14 mouse cellular contexts compared by ENCODE assay signal in the genomic region with DNA sequence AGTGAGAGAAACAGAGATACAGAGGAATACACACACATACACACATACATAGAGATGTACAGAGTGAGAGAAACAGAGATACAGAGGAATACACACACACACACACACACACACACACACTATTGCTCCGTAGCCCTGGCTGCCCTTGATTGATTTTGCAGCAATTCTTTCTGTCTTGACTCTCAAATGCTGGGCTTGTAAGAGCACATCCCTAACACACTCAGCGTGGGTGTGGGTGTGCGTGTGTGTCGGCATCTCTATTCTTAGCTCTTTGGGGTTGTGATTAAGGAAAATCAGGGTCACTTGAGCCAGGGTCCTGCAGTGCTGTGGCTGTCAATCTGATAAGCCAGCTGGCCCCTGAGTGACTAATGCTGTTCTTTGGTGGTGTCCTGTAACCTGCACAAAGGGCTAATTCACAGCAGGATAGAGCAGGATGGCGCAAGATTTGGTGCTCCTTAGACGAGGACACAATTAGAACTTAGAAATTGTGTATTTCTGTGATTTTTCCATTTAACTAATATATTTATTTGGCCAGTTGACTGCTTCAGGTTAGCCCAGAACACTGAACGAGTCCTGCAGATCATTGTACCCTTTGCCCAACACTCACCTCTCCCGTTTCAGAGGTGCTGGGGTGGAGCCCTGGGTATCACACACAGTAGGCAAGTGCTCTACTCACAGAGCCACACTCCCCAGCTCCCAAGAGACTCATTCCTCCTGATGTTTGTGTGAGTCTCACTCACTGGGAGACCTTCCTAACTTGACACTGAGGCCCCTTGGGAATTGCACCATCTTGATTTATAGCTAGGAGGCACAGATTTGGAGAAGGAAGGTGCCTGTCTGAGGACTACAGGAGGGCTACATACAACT. TPM values are rescaled to one million over a fixed set of nuclear protein-coding genes. Genes with fewer than 3 reads are reported as not detected.
DNase-seq lines count a peak whose midpoint lies in the region; ATAC-seq and TF ChIP-seq lines count a peak whose summit lies in the region.
"Had no signal": no experiment of that assay in that cellular context is flagged by ENCODE, and none has a peak within 500 bp of the region (broad histone marks: within the 10 kb centered on the region; RNA-seq: fewer than 3 reads in every experiment).

No protein-coding gene starts in this region.

- no peak for DNase-seq in gastrocnemius, adult 2 months
- DNase-seq in gastrocnemius, postnatal 25 days, result no peak
- DNase-seq in hindbrain, embryonic 14.5 days (ENCODE audit: low spot score), result no peak
- DNase-seq in 416B (ENCODE audit: low read depth), result peak; percentile 68
- no peak for DNase-seq in layer of hippocampus, adult 8-10 months (ENCODE audit: low spot score in 2 of 2)
- DNase-seq in embryo, embryonic 11 days, result no peak
- DNase-seq: liver, embryonic 13.5 days; spleen, adult 18-20 months; thymus, postnatal 4 days had no signal

- ATAC-seq in hindbrain, embryonic 13.5 days (ENCODE audit: low FRiP score), result no peak
- no peak for ATAC-seq in hindbrain, embryonic 14.5 days (ENCODE audit: low FRiP score)
- ATAC-seq in embryonic facial prominence, embryonic 12.5 days (ENCODE audit: insufficient number of reproducible peaks, insufficient read depth, low FRiP score, low TSS enrichment), result no peak
- ATAC-seq: inflammation-experienced regulatory T-cells, adult 6 months had no signal

- peaks cover 28% of the 10 kb centered on the region for H3K4me1 ChIP-seq in hindbrain, embryonic 13.5 days (replicated peaks)
- H3K4me1 ChIP-seq in hindbrain, embryonic 14.5 days (replicated peaks; ENCODE audit: control insufficient read depth, insufficient read depth, low read length), result peaks cover 14% of the 10 kb centered on the region
- H3K4me1 ChIP-seq in embryonic facial prominence, embryonic 12.5 days, result peaks cover 13% of the 10 kb centered on the region; the same call in 1 of the 2 replicates

- no peaks in the 10 kb centered on the region for H3K36me3 ChIP-seq in hindbrain, embryonic 13.5 days
- no peaks in the 10 kb centered on the region for H3K36me3 ChIP-seq in hindbrain, embryonic 14.5 days (replicated peaks; ENCODE audit: control insufficient read depth, insufficient read depth)
- H3K36me3 ChIP-seq in embryonic facial prominence, embryonic 12.5 days, result no peaks in the 10 kb centered on the region
- H3K36me3 ChIP-seq: kidney, embryonic 15.5 days; liver, embryonic 13.5 days had no signal

- H3K9me3 ChIP-seq in hindbrain, embryonic 13.5 days, result no peaks in the 10 kb centered on the region
- H3K9me3 ChIP-seq in hindbrain, embryonic 14.5 days (ENCODE audit: control insufficient read depth, low read length), result no peaks in the 10 kb centered on the region
- H3K9me3 ChIP-seq in embryonic facial prominence, embryonic 12.5 days, result no peaks in the 10 kb centered on the region
- H3K9me3 ChIP-seq: kidney, embryonic 15.5 days; liver, embryonic 13.5 days had no signal

- H3K27me3 ChIP-seq in hindbrain, embryonic 13.5 days, result no peaks in the 10 kb centered on the region
- no peaks in the 10 kb centered on the region for H3K27me3 ChIP-seq in hindbrain, embryonic 14.5 days (ENCODE audit: control insufficient read depth, insufficient read depth, low read length)
- no peaks in the 10 kb centered on the region for H3K27me3 ChIP-seq in embryonic facial prominence, embryonic 12.5 days
- H3K27me3 ChIP-seq: kidney, embryonic 15.5 days had no signal

- H3K4me3 ChIP-seq in gastrocnemius, adult 2 months, result no peak overlapping the region
- no peak overlapping the region for H3K4me3 ChIP-seq in hindbrain, embryonic 13.5 days
- no peak overlapping the region for H3K4me3 ChIP-seq in hindbrain, embryonic 14.5 days (replicated peaks; ENCODE audit: low read length)
- H3K4me3 ChIP-seq in embryonic facial prominence, embryonic 12.5 days, result no peak overlapping the region
- H3K4me3 ChIP-seq: kidney, embryonic 15.5 days; layer of hippocampus, adult 2 months; liver, embryonic 13.5 days had no signal

- 45% methylated on average over 8 of the region's 8 CpGs for WGBS in hindbrain, embryonic 13.5 days
- WGBS in hindbrain, embryonic 14.5 days, result 51% methylated on average over 8 of the region's 8 CpGs
- 38% methylated on average over 8 of the region's 8 CpGs for WGBS in embryonic facial prominence, embryonic 12.5 days

- peak overlapping the region; percentile 14; the same call in 1 of the 2 replicates for H3K9ac ChIP-seq in hindbrain, embryonic 13.5 days
- no peak overlapping the region for H3K9ac ChIP-seq in hindbrain, embryonic 14.5 days
- H3K9ac ChIP-seq in embryonic facial prominence, embryonic 12.5 days, result no peak overlapping the region
- H3K9ac ChIP-seq: kidney, embryonic 15.5 days; liver, embryonic 13.5 days had no signal

- peak overlapping the region; percentile 69 for H3K27ac ChIP-seq in gastrocnemius, adult 2 months
- H3K27ac ChIP-seq in hindbrain, embryonic 13.5 days, result peak overlapping the region; percentile 36
- no peak overlapping the region for H3K27ac ChIP-seq in hindbrain, embryonic 14.5 days
- peak overlapping the region; percentile 20; the same call in 1 of the 2 replicates for H3K27ac ChIP-seq in embryonic facial prominence, embryonic 12.5 days
- H3K27ac ChIP-seq: layer of hippocampus, adult 2 months; liver, embryonic 13.5 days had no signal

- intact Hi-C loops in gastrocnemius, adult 2 months (cut with DNase I), result no loop called here

- no peak for TF ChIP-seq CTCF in gastrocnemius, adult 2 months (IDR thresholded peaks at IDR 0.05)

- no peak overlapping the region for H3K4me2 ChIP-seq in hindbrain, embryonic 13.5 days
- H3K4me2 ChIP-seq in hindbrain, embryonic 14.5 days (replicated peaks), result no peak overlapping the region
- H3K4me2 ChIP-seq in embryonic facial prominence, embryonic 12.5 days (replicated peaks), result no peak overlapping the region
- H3K4me2 ChIP-seq: kidney, embryonic 15.5 days; liver, embryonic 13.5 days had no signal

RNA-seq across cellular contexts. Expression of gene Cdkn1a, which starts 27.4 kb away (rescaled TPM):
- total RNA-seq in gastrocnemius, adult 2 months (2021), result 100 to 1,000 TPM in 1 of 2 experiments, 10 to 100 TPM in 1; 32.6 to 103 TPM
- 10 to 100 TPM; 30.4 to 42.0 TPM for total RNA-seq in gastrocnemius, postnatal 25 days (2021)
- 56.5 and 56.9 TPM in 2 replicates for polyA plus RNA-seq in hindbrain, embryonic 13.5 days (2015; fragmentation: Nextera tagmentation; extraction: Ambion mirVana)
- polyA plus RNA-seq in hindbrain, embryonic 14.5 days (2014; fragmentation: Nextera tagmentation; extraction: Ambion mirVana), result 79.5 and 97.7 TPM in 2 replicates
- polyA plus RNA-seq in embryonic facial prominence, embryonic 12.5 days (2016; fragmentation: Nextera tagmentation; extraction: Ambion mirVana), result 48.2 and 55.6 TPM in 2 replicates
- 10 to 100 TPM in 1 of 4 experiments, 1 to 10 TPM in 3; 7.0 to 12.5 (median 8.8) TPM for total RNA-seq in layer of hippocampus, adult 8-10 months (2022)

RNA-seq across cellular contexts. Expression of gene Srsf3, which starts 30.9 kb away (rescaled TPM):
- total RNA-seq in gastrocnemius, adult 2 months (2021), result 10 to 100 TPM; 38.8 to 55.6 TPM
- total RNA-seq in gastrocnemius, postnatal 25 days (2021), result 10 to 100 TPM; 36.4 to 48.2 TPM
- 506 and 515 TPM in 2 replicates for polyA plus RNA-seq in hindbrain, embryonic 13.5 days (2015; fragmentation: Nextera tagmentation; extraction: Ambion mirVana)
- polyA plus RNA-seq in hindbrain, embryonic 14.5 days (2014; fragmentation: Nextera tagmentation; extraction: Ambion mirVana), result 446 and 460 TPM in 2 replicates
- 731 and 750 TPM in 2 replicates for polyA plus RNA-seq in embryonic facial prominence, embryonic 12.5 days (2016; fragmentation: Nextera tagmentation; extraction: Ambion mirVana)
- 100 to 1,000 TPM; 117 to 141 (median 132) TPM for total RNA-seq in layer of hippocampus, adult 8-10 months (2022)

RNA-seq across cellular contexts. Expression of gene Rab44, which starts 50.6 kb away (rescaled TPM):
- under 1 TPM in 1 of 2 experiments, not detected in 1; 0.59 TPM for total RNA-seq in gastrocnemius, adult 2 months (2021)
- total RNA-seq in gastrocnemius, postnatal 25 days (2021), result under 1 TPM; 0.33 to 0.78 TPM
- polyA plus RNA-seq in hindbrain, embryonic 13.5 days (2015; fragmentation: Nextera tagmentation; extraction: Ambion mirVana), result 0.22 TPM in 1 of 2 replicates, not detected in the other
- polyA plus RNA-seq in hindbrain, embryonic 14.5 days (2014; fragmentation: Nextera tagmentation; extraction: Ambion mirVana), result not detected in 2 replicates
- 0.27 and 0.55 TPM in 2 replicates for polyA plus RNA-seq in embryonic facial prominence, embryonic 12.5 days (2016; fragmentation: Nextera tagmentation; extraction: Ambion mirVana)
- total RNA-seq in layer of hippocampus, adult 8-10 months (2022), result under 1 TPM in 2 of 4 experiments, not detected in 2; 0.16 to 0.30 TPM
- polyA plus RNA-seq: inflammation-experienced regulatory T-cells, adult 6 months had no signal

RNA-seq across cellular contexts. Expression of gene Stk38, which starts 55.6 kb away (rescaled TPM):
- 10 to 100 TPM; 26.9 to 29.2 TPM for total RNA-seq in gastrocnemius, adult 2 months (2021)
- 10 to 100 TPM; 25.2 to 26.4 TPM for total RNA-seq in gastrocnemius, postnatal 25 days (2021)
- polyA plus RNA-seq in hindbrain, embryonic 13.5 days (2015; fragmentation: Nextera tagmentation; extraction: Ambion mirVana), result 111 and 122 TPM in 2 replicates
- 75.6 and 85.0 TPM in 2 replicates for polyA plus RNA-seq in hindbrain, embryonic 14.5 days (2014; fragmentation: Nextera tagmentation; extraction: Ambion mirVana)
- polyA plus RNA-seq in embryonic facial prominence, embryonic 12.5 days (2016; fragmentation: Nextera tagmentation; extraction: Ambion mirVana), result 136 and 137 TPM in 2 replicates
- 10 to 100 TPM; 56.9 to 81.7 (median 64.5) TPM for total RNA-seq in layer of hippocampus, adult 8-10 months (2022)
